Mouse (Mus musculus) heart, postnatal 0 days (tissue): ENCODE measurements around the gene Srpk3.

Experiments used
- CTCF ChIP-seq: IDR thresholded peaks from 2 replicates; pipeline ENCODE4 v1.5.1; 2016; ENCODE audit warnings: antibody characterized with exemption, control low read depth, low read depth
- EP300 ChIP-seq: IDR thresholded peaks from 2 replicates; pipeline ENCODE4 v1.6.1; 2016; ENCODE audit warnings: antibody characterized with exemption, low read depth

DNA sequence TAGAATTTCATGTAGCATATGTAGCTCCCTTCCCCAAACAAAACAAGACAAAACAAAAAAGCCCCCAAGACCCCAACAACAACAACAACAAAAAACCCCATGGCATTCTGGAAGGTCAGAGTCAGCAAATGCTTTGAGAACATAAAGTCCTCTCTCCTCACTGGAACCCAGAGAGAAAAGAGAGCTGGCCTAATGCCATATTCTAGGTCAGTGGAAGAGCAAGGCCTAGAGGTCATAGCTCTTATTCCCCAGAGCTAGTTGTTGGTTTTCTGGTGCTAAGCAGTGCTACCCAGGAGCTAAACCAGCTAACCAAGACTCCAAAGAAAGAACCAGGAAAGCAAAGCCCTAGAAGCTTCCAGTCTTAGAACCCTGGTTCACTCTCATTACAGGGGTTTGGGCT is 11.5 kb downstream of the Srpk3 start:
- TF ChIP-seq CTCF (no peak), EP300 (no peak)
